Mouse (Mus musculus) midbrain, postnatal 0 days (tissue): ENCODE results near the gene Sc5d. TPM values are rescaled to one million over a fixed set of nuclear protein-coding genes. Genes with fewer than 3 reads are reported as not detected.

ENCODE experiments used
- ATAC-seq: fragments of 200-750 bp; cut with Nextera tagmentation; 2 replicates; pipeline ENCODE4 v1.8.0; 2017; ENCODE audit warnings: moderate number of reproducible peaks, mild to moderate bottlenecking, moderate TSS enrichment, moderate library complexity; ENCODE audit not compliant: low FRiP score
- DNase-seq: peaks from one replicate; pipeline ENCODE4 v3.0.0-alpha.2; 2015; ENCODE audit warnings: low spot score
- H3K27ac ChIP-seq: fragments of 300-500 bp; sonication (generic); 2 replicates; pipeline ENCODE4 v1.5.1; 2014; ENCODE audit warnings: low read depth, mild to moderate bottlenecking, low read length, mixed read lengths
- H3K27me3 ChIP-seq: fragments of 300-500 bp; sonication (generic); 2 replicates; pipeline ENCODE4 v1.6.1; 2014; ENCODE audit warnings: low read length, control low read depth, mixed read lengths; ENCODE audit not compliant: insufficient read depth
- H3K36me3 ChIP-seq: fragments of 300-500 bp; sonication (generic); 2 replicates; pipeline ENCODE4 v1.6.1; 2014; ENCODE audit warnings: low read length, control low read depth, mixed read lengths; ENCODE audit not compliant: insufficient read depth
- H3K4me1 ChIP-seq: fragments of 300-500 bp; sonication (generic); 2 replicates; pipeline ENCODE4 v1.6.1; 2014; ENCODE audit warnings: mild to moderate bottlenecking, control low read depth, antibody characterized with exemption, low read length, mixed read lengths; ENCODE audit not compliant: insufficient read depth
- H3K4me2 ChIP-seq: fragments of 300-500 bp; sonication (generic); 2 replicates; pipeline ENCODE4 v1.6.1; 2014; ENCODE audit warnings: low read depth, mild to moderate bottlenecking, low read length, mixed read lengths; ENCODE audit not compliant: poor library complexity, severe bottlenecking
- H3K4me3 ChIP-seq: fragments of 300-500 bp; sonication (generic); 2 replicates; pipeline ENCODE4 v1.5.1; 2014; ENCODE audit warnings: low read depth, mild to moderate bottlenecking, low read length, moderate library complexity
- H3K9ac ChIP-seq: fragments of 300-500 bp; sonication (generic); replicated peaks from 2 replicates; pipeline ENCODE4 v1.6.1; 2014; ENCODE audit warnings: mild to moderate bottlenecking, low read length, moderate library complexity, mixed read lengths; ENCODE audit not compliant: poor library complexity, severe bottlenecking
- H3K9me3 ChIP-seq: fragments of 300-500 bp; sonication (generic); 2 replicates; pipeline ENCODE4 v1.6.1; 2016; ENCODE audit warnings: low read length, control low read depth
- CTCF ChIP-seq: IDR thresholded peaks from 2 replicates; pipeline ENCODE4 v1.5.1; 2016; ENCODE audit warnings: antibody characterized with exemption, mild to moderate bottlenecking
- WGBS: fragments of 180-500 bp; shearing (Covaris S2); extraction: QIAGEN DNeasy Blood & Tissue Kit; methylation state at CpG from one replicate; pipeline ENCODE4 v1.1.7; 2014; 5-methylcytosine and 5-hydroxymethylcytosine counted together
- polyA plus RNA-seq: library from polyadenylated mRNA; unstranded; fragments of >200 nt; fragmentation: Nextera tagmentation; extraction: Ambion mirVana; gene quantifications from 2 replicates; pipeline ENCODE4 v1.2.1, GENCODE M21; 2015
- total RNA-seq: library from RNA; depleted of rRNA; stranded (reverse); fragments of >200 nt; gene quantifications from 2 replicates; pipeline ENCODE4 v1.2.3, GENCODE M21; 2014

Gene Sc5d
- total and polyA plus RNA-seq, 2 experiments from 2014 or later: 63.7 to 67.0 TPM

DNA sequence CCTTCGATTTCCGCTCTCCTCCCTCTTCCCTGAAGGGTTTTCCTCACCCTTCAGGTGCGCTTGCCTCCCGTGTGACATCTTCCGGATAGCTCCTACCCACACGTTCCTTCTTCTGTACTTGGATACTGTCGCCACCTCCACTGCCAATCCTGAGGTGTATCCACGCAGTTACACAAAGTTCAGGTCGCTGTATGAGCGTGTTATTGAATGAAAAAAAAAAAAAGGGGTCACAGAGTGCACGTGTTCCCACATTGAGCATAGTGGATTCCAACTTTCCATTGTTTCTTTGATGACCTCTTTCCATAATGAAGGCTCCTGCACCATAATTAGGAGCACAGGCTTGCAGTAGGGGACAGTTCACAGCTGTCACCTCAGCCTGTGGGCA is 11.7 kb upstream of the Sc5d start:
- H3K9ac ChIP-seq: no peak overlapping the region
- H3K9me3 ChIP-seq: no peaks in the 10 kb centered on the region
- no peak for TF ChIP-seq CTCF
- H3K27ac ChIP-seq: no peak overlapping the region
- H3K4me2 ChIP-seq: no peak overlapping the region
- H3K4me1 ChIP-seq: no peaks in the 10 kb centered on the region
- H3K36me3 ChIP-seq: no peaks in the 10 kb centered on the region
- no peak for ATAC-seq
- no peak overlapping the region for H3K4me3 ChIP-seq
- 68% methylated on average over 11 of the region's 11 CpGs for WGBS
- H3K27me3 ChIP-seq: no peaks in the 10 kb centered on the region
- DNase-seq: no peak

DNA sequence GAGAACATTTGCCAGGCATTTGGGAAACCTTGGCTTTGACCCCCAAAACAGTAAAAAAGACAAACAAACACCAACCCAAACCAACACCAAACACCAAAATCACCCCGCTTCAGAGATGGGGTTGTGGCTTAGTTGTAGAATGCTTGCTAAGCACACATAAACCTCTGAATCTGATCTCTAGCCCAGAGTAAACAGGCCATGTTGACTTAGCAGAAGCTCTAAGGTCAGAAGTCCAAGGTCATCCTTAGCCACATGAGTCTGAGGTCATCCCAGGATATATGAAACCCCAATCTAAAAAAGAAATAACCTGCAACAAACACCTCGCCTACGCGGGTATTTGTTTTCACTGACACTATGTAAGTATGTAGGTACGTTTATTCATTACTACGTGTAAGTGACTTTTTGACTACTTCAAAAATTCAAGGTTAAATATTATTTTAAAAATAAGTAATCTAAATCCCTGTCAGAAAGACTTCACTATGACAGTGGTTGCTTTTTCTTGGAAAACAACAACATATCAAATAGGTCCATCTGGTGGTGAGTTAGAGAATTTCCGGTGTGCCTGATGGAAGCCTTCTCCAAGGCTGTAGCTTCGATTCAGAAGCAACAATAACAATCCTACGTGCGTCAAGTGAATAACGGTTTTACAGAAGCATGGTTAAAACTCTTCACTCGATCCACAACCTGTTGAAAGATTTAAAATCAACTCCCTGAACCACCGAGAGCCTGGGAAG is 11.1 kb upstream of the Sc5d start:
- H3K9me3 ChIP-seq: no peaks in the 10 kb centered on the region
- no peaks in the 10 kb centered on the region for H3K27me3 ChIP-seq
- H3K4me2 ChIP-seq: no peak overlapping the region
- peak; percentile 77 for TF ChIP-seq CTCF
- no peak overlapping the region for H3K27ac ChIP-seq
- no peak overlapping the region for H3K9ac ChIP-seq
- ATAC-seq (no peak), DNase-seq (peak; percentile 79)
- H3K4me1 ChIP-seq: no peaks in the 10 kb centered on the region
- no peaks in the 10 kb centered on the region for H3K36me3 ChIP-seq
- 60% methylated on average over 13 of the region's 13 CpGs for WGBS
- H3K4me3 ChIP-seq: no peak overlapping the region

DNA sequence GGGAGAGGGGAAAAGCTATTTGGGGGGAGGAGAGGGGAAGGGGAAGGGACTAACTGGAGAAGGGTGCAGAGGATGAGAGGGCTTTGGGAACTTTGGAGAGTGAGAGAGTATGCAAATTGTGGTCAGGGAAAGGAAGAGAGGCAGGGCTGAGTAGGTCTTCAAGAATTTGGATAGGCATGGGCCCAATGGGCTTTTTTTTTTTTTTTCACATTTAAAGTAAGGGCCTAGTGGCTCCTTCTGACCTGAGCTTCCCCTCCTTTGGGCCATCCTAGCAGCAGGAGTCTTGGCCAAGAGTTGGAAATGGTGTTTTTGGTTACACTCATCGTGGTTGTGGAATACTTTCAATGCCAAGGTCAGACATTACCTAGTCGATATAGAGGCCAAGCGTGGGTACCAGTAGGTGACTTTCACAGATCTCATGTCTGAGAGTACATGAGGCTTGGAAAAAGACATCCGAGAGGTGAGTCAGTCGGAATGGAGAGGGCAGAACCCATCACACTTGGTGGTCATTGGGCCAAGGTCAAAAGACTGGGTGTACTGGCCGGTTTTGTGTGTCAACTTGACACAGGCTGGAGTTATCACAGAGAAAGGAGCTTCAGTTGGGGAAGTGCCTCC is 9.7 kb upstream of the Sc5d start:
- Histone ChIP-seq H3K4me1 (no peaks in the 10 kb centered on the region), H3K27me3 (no peaks in the 10 kb centered on the region), H3K36me3 (no peaks in the 10 kb centered on the region), H3K9ac (no peak overlapping the region), H3K4me3 (no peak overlapping the region), H3K9me3 (no peaks in the 10 kb centered on the region), H3K27ac (no peak overlapping the region), H3K4me2 (no peak overlapping the region)
- 90% methylated on average over 6 of the region's 6 CpGs for WGBS
- ATAC-seq: no peak
- no peak for TF ChIP-seq CTCF
- no peak for DNase-seq

DNA sequence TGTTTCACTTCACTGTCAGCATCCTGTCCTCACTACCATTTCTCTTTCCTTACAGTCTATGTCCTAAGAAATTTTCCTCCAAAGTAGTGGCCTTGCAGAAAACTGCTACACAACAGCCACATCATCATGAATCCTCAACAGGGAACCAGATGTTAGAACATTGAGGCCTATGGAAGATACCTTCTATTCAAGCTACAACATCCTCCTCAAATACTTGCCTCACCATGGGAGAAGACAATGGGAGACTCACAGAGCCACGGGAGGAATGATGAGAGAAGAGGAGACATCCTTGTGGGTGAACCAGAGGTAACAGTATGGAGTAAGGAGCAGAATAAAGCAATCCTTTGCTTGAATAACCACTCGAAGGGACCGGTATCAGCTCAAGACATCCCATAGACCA is 9.1 kb upstream of the Sc5d start:
- 83% methylated on average over 3 of the region's 3 CpGs for WGBS
- no peaks in the 10 kb centered on the region for H3K36me3 ChIP-seq
- H3K4me1 ChIP-seq: no peaks in the 10 kb centered on the region
- ATAC-seq (no peak), DNase-seq (no peak)
- no peak overlapping the region for H3K9ac ChIP-seq
- H3K27me3 ChIP-seq: no peaks in the 10 kb centered on the region
- no peaks in the 10 kb centered on the region for H3K9me3 ChIP-seq
- TF ChIP-seq CTCF: no peak
- H3K4me2 ChIP-seq: no peak overlapping the region
- no peak overlapping the region for H3K4me3 ChIP-seq
- no peak overlapping the region for H3K27ac ChIP-seq

- Histone ChIP-seq H3K4me2 (no peak overlapping the region), H3K9ac (no peak overlapping the region), H3K4me3 (no peak overlapping the region), H3K36me3 (no peaks in the 10 kb centered on the region), H3K27me3 (no peaks in the 10 kb centered on the region), H3K27ac (no peak overlapping the region), H3K9me3 (no peaks in the 10 kb centered on the region), H3K4me1 (no peaks in the 10 kb centered on the region)
- ATAC-seq: no peak
- no peak for DNase-seq
- WGBS: 80% methylated on average over 4 of the region's 4 CpGs
- TF ChIP-seq CTCF: no peak
Observed at GRCm38 (mm10) chr9:42272690-42273089, 8.6 kb upstream of the Sc5d start.

- WGBS: 76% methylated on average over 5 of the region's 5 CpGs
- H3K9me3 ChIP-seq: no peaks in the 10 kb centered on the region
- H3K36me3 ChIP-seq: no peaks in the 10 kb centered on the region
- no peak for ATAC-seq
- no peak overlapping the region for H3K4me3 ChIP-seq
- no peak overlapping the region for H3K4me2 ChIP-seq
- DNase-seq: no peak
- H3K27ac ChIP-seq: no peak overlapping the region
- H3K4me1 ChIP-seq: no peaks in the 10 kb centered on the region
- H3K9ac ChIP-seq: no peak overlapping the region
- no peak for TF ChIP-seq CTCF
- no peaks in the 10 kb centered on the region for H3K27me3 ChIP-seq
Observed at GRCm38 (mm10) chr9:42271456-42271855, 7.4 kb upstream of the Sc5d start.
